Mouse (Mus musculus) intestine, embryonic 14.5 days (tissue): Measurements from ENCODE around the gene Atg4d. TPM values are rescaled to one million over a fixed set of nuclear protein-coding genes. Genes with fewer than 3 reads are reported as not detected.

Source experiments
- ATAC-seq: fragments of 200-750 bp; cut with Nextera tagmentation; replicated peaks from 2 replicates; pipeline ENCODE4 v1.8.0; 2017; ENCODE audit warnings: low read depth, moderate number of reproducible peaks, moderate TSS enrichment, moderate library complexity; ENCODE audit not compliant: low FRiP score, low TSS enrichment
- DNase-seq: peaks from one replicate; pipeline ENCODE4 v3.0.0-alpha.2; 2018; ENCODE audit warnings: low spot score
- H3K27ac ChIP-seq: fragments of 300-500 bp; sonication (generic); 2 replicates; pipeline ENCODE4 v1.5.1; 2014; ENCODE audit warnings: low read depth, mild to moderate bottlenecking, control low read depth
- H3K27me3 ChIP-seq: fragments of 300-500 bp; sonication (generic); replicated peaks from 2 replicates; pipeline ENCODE4 v1.6.1; 2014; ENCODE audit warnings: low read length, control low read depth; ENCODE audit not compliant: control insufficient read depth, insufficient read depth
- H3K36me3 ChIP-seq: fragments of 300-500 bp; sonication (generic); 2 replicates; pipeline ENCODE4 v1.6.1; 2014; ENCODE audit warnings: low read length, control low read depth; ENCODE audit not compliant: control insufficient read depth, insufficient read depth
- H3K4me1 ChIP-seq: fragments of 300-500 bp; sonication (generic); replicated peaks from 2 replicates; pipeline ENCODE4 v1.6.1; 2014; ENCODE audit warnings: low read length, control low read depth, mixed read lengths; ENCODE audit not compliant: control insufficient read depth, insufficient read depth
- H3K4me2 ChIP-seq: fragments of 300-500 bp; sonication (generic); 2 replicates; pipeline ENCODE4 v1.6.1; 2014; ENCODE audit warnings: low read length
- H3K4me3 ChIP-seq: fragments of 300-500 bp; sonication (generic); 2 replicates; pipeline ENCODE4 v1.5.1; 2014; ENCODE audit warnings: low read depth, low read length, control low read depth, mixed read lengths
- H3K9ac ChIP-seq: fragments of 300-500 bp; sonication (generic); 2 replicates; pipeline ENCODE4 v1.6.1; 2014; ENCODE audit warnings: mild to moderate bottlenecking, low read length
- H3K9me3 ChIP-seq: fragments of 300-500 bp; sonication (generic); 2 replicates; pipeline ENCODE4 v1.6.1; 2016; ENCODE audit warnings: low read length, control low read depth; ENCODE audit not compliant: control insufficient read depth
- WGBS: fragments of 180-500 bp; shearing (Covaris S2); extraction: QIAGEN DNeasy Blood & Tissue Kit; methylation state at CpG from one replicate; pipeline ENCODE4 v1.1.7; 2014; 5-methylcytosine and 5-hydroxymethylcytosine counted together
- polyA plus RNA-seq: library from polyadenylated mRNA; unstranded; fragments of >200 nt; fragmentation: Nextera tagmentation; extraction: Ambion mirVana; gene quantifications from 2 replicates; pipeline ENCODE4 v1.2.1, GENCODE M21; 2014

Atg4d gene
- polyA plus RNA-seq, 1 experiment from 2014 or later: 45.4 TPM

DNA sequence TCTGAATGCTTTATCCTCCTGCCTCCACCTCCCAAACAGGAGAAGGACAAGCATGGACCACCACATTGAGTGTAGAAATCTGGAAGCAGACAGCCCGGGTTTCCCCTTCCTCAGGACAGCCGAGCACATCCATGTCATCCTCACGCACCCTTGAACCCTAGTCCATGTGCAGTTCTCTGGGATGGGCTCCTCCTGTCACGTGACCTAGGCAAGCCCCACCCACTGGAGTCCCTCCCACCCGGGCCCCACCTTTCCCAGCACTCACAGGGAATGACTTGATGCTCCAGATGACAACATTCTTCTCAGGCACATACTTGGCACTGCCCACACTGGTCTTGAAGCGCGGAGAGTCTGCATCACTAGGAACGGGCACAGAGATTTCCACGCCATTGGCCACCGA, 33.9 kb downstream of the Atg4d start:
- Histone ChIP-seq H3K4me1 (no peaks in the 10 kb centered on the region), H3K9ac (no peak overlapping the region), H3K4me2 (no peak overlapping the region), H3K9me3 (no peaks in the 10 kb centered on the region), H3K27me3 (no peaks in the 10 kb centered on the region), H3K36me3 (no peaks in the 10 kb centered on the region), H3K4me3 (no peak overlapping the region), H3K27ac (no peak overlapping the region)
- DNase-seq: no peak
- WGBS: 87% methylated on average over 10 of the region's 10 CpGs
- ATAC-seq: no peak

DNA sequence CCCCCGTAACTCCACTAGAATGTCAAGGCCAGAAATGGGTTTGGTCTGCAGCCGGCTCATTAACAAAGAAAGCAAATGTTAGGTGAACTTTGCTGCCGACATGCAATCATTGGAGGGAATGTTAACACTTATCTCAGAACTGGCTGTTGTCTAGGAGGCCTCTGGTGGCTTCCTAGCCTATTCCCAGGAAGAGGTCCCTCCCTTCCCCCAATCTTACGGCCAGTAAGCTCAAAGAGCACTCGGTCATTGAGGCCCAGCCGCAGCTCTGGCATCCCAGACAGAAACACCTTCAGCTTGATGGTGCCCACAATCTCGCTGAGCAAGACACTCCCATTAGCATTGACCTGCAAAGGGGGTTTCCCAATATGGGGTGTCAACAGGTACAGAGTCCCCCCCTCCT, 40.0 kb downstream of the Atg4d start:
- H3K9ac ChIP-seq: no peak overlapping the region
- no peaks in the 10 kb centered on the region for H3K4me1 ChIP-seq
- H3K9me3 ChIP-seq: no peaks in the 10 kb centered on the region
- no peak overlapping the region for H3K27ac ChIP-seq
- H3K36me3 ChIP-seq: no peaks in the 10 kb centered on the region
- DNase-seq: no peak
- 74% methylated on average over 7 of the region's 7 CpGs for WGBS
- no peak overlapping the region for H3K4me2 ChIP-seq
- H3K27me3 ChIP-seq: no peaks in the 10 kb centered on the region
- no peak overlapping the region for H3K4me3 ChIP-seq
- no peak for ATAC-seq

DNA sequence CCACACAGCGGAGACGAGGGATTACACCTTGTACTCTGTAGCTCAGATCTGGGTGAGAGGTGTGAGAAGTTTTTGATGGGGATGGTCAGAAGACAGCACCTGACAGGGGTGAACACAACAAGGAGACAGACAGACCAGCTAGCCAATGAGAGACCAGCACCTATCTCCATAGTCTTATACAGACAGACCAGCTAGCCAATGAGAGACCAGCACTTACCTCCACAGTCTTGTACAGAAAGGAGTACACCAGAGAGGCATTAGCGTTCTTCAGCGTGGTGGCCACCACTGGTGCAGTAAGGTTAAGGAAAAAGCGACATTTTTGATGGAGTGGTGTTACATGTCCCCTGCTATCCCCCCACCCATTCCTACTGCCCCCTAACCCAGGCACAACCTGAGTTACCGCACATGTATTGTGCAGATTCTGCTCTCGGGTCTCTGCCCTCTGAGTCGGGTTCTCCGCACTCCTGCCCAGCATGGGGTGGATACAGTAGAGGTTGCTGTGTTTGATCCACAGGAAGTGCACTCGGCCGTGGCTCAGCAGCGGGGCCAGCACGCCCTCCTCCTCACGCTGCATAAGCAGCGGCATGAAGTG, 44.2 kb downstream of the Atg4d start:
- Histone ChIP-seq H3K27me3 (peaks cover 14% of the 10 kb centered on the region), H3K4me3 (no peak overlapping the region), H3K36me3 (no peaks in the 10 kb centered on the region), H3K4me1 (no peaks in the 10 kb centered on the region), H3K9me3 (no peaks in the 10 kb centered on the region), H3K27ac (no peak overlapping the region), H3K4me2 (no peak overlapping the region), H3K9ac (no peak overlapping the region)
- ATAC-seq: no peak
- 68% methylated on average over 15 of the region's 15 CpGs for WGBS
- DNase-seq: no peak

DNA sequence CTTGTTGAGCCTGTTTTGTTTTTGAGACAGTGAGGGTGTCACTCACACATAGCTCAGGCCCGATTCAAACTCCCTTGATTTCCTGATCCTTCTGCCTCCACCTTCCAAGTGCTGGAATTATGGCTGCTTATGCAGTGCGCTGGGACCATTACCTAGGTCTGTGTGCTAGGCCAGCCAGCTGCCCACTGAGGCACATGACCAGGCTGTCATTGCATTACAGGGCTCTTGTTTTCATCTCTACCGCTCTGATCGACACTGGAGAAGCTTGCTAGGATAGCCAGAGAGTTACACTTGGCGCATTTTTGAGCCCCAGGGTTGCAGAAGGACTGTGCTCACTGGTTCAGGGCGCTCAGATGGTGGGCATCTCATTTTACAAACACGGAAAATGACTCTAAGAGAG, 46.6 kb downstream of the Atg4d start:
- Histone ChIP-seq H3K27ac (no peak overlapping the region), H3K36me3 (no peaks in the 10 kb centered on the region), H3K4me3 (peak overlapping the region; percentile 42), H3K9ac (no peak overlapping the region), H3K27me3 (peaks cover 14% of the 10 kb centered on the region), H3K4me2 (peak overlapping the region; percentile 37), H3K4me1 (no peaks in the 10 kb centered on the region), H3K9me3 (no peaks in the 10 kb centered on the region)
- DNase-seq (peak; percentile 60), ATAC-seq (0 out of 2 replicates have a peak, but pooled peaks have one; percentile 7)
- WGBS: 25% methylated on average over 7 of the region's 7 CpGs

- Histone ChIP-seq H3K9me3 (no peaks in the 10 kb centered on the region), H3K36me3 (no peaks in the 10 kb centered on the region), H3K4me3 (peak within 1 kb of the TSS; percentile 42), H3K27me3 (peaks cover 14% of the 10 kb centered on the region), H3K27ac (no peak within 1 kb of the TSS), H3K4me2 (peak within 1 kb of the TSS; percentile 37), H3K9ac (no peak within 1 kb of the TSS), H3K4me1 (no peaks in the 10 kb centered on the region)
- whole genome bisulfite sequencing: 8% methylated on average over 34 of the region's 35 CpGs
- DNase-seq (peak; percentile 83), ATAC-seq (peak; percentile 47)
Observed at GRCm38 (mm10) chr9:21312134-21312533, 47.0 kb downstream of the Atg4d start, which contains the start of gene Ap1m2. Ap1m2 (minus strand) TSS chr9:21312337.

GRCm38 (mm10) chr9:21313394-21313793, 48.3 kb downstream of the Atg4d start:
- peak; percentile 80 for ATAC-seq
- no peak overlapping the region for H3K27ac ChIP-seq
- no peak overlapping the region for H3K9ac ChIP-seq
- 8% methylated on average over 11 of the region's 11 CpGs for WGBS
- H3K9me3 ChIP-seq: no peaks in the 10 kb centered on the region
- peak; percentile 93 for DNase-seq
- no peak overlapping the region for H3K4me3 ChIP-seq
- peaks cover 14% of the 10 kb centered on the region for H3K27me3 ChIP-seq
- H3K4me2 ChIP-seq: no peak overlapping the region
- H3K36me3 ChIP-seq: no peaks in the 10 kb centered on the region
- no peaks in the 10 kb centered on the region for H3K4me1 ChIP-seq

DNA sequence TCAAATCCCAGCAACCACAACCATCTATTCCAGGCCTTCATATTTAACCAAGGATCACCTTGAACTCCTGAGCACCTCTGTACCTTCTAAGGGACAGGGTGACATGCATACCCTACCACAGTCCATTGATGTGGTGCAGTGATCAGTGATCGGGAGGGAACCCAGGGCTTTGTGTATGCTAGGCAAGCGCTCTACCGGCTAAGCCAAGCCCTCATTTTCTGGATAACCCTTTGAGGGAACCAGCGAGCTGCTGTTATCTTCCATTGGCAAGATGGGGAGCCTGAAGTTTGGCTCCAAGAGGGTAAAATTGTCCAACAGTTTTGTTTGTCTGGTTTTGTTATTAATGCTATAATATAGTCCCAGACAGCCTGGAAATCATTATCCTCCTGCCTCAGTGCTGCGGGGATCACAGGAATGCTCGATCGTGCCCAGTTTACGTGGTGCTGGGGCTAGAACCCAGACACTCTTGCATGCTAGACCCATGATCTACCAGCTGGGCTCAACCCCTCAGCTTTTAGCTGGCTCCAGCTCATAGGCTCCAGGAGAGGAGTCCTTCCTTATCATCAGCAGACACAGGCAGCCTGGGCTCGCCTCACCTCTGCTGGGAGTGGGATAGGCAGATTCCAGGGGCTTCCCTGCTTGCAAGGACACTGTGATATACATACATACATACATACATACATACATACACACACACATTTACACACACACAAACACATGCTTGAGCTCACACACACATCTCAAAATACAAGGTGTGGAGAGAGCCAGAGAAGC, 49.5 kb downstream of the Atg4d start:
- no peak for ATAC-seq
- Histone ChIP-seq H3K4me3 (no peak overlapping the region), H3K4me1 (no peaks in the 10 kb centered on the region), H3K9ac (no peak overlapping the region), H3K9me3 (no peaks in the 10 kb centered on the region), H3K27me3 (peaks cover 14% of the 10 kb centered on the region), H3K27ac (no peak overlapping the region), H3K36me3 (no peaks in the 10 kb centered on the region), H3K4me2 (no peak overlapping the region)
- 90% methylated on average over 9 of the region's 9 CpGs for WGBS
- no peak for DNase-seq

DNA sequence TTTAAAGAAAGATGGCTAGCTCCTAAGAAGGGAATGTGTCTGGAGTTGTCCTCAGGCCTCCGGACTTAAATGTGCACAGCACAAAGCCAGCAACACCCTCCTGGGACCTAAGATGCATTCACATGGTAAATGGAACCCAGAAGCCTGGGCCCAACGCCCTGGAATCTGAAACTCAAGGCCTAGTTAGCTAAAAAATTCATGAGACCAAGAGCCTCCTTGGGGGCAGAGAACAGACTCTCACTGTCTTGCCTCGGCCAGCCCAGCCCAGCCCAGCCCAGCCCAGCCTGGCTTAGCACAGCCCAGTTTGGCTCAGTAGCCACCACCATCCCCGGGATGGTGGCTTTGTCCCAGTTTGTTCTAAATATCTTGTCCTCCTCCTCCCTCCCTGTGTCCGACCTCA, 50.3 kb downstream of the Atg4d start:
- ATAC-seq (no peak), DNase-seq (no peak)
- 54% methylated on average over 5 of the region's 5 CpGs for WGBS
- Histone ChIP-seq H3K27me3 (peaks cover 14% of the 10 kb centered on the region), H3K9me3 (no peaks in the 10 kb centered on the region), H3K27ac (no peak overlapping the region), H3K4me1 (no peaks in the 10 kb centered on the region), H3K9ac (no peak overlapping the region), H3K36me3 (no peaks in the 10 kb centered on the region), H3K4me2 (no peak overlapping the region), H3K4me3 (no peak overlapping the region)

- ATAC-seq (no peak), DNase-seq (no peak)
- no peak overlapping the region for H3K4me2 ChIP-seq
- no peaks in the 10 kb centered on the region for H3K36me3 ChIP-seq
- H3K9ac ChIP-seq: no peak overlapping the region
- no peaks in the 10 kb centered on the region for H3K9me3 ChIP-seq
- H3K4me1 ChIP-seq: peaks cover 3% of the 10 kb centered on the region
- peaks cover 11% of the 10 kb centered on the region for H3K27me3 ChIP-seq
- H3K27ac ChIP-seq: no peak overlapping the region
- WGBS: 74% methylated on average over 7 of the region's 7 CpGs
- H3K4me3 ChIP-seq: no peak overlapping the region
Observed at GRCm38 (mm10) chr9:21316696-21317095, 51.6 kb downstream of the Atg4d start.
